Mouse (Mus musculus) testis, adult 2 months (tissue): ENCODE data around the gene Gm49387. TPM values are rescaled to one million over a fixed set of nuclear protein-coding genes. Genes with fewer than 3 reads are reported as not detected.
A peak's percentile ranks its signal among the peaks of the same experiment; 100 is the strongest.
"Not testable (repeated sequence)": the region's sequence is repeated elsewhere in the genome, so short reads cannot be mapped to it uniquely, and the experiment has no call there.

ENCODE experiments used
- H3K27ac ChIP-seq: fragments of 200-500 bp; 2 replicates; pipeline ENCODE4 v1.5.1; 2012; ENCODE audit warnings: low read depth, low read length; ENCODE audit not compliant: control insufficient read depth, insufficient read depth
- H3K27me3 ChIP-seq: fragments of 200-500 bp; 2 replicates; pipeline ENCODE4 v1.6.1; 2012; ENCODE audit warnings: mild to moderate bottlenecking, low read length, moderate library complexity; ENCODE audit not compliant: control insufficient read depth, insufficient read depth
- H3K36me3 ChIP-seq: fragments of 200-500 bp; 2 replicates; pipeline ENCODE4 v1.6.1; 2012; ENCODE audit warnings: mild to moderate bottlenecking, low read length; ENCODE audit not compliant: control insufficient read depth, insufficient read depth
- H3K4me1 ChIP-seq: fragments of 200-500 bp; 2 replicates; pipeline ENCODE4 v1.6.1; 2012; ENCODE audit warnings: low read length; ENCODE audit not compliant: control insufficient read depth, insufficient read depth
- H3K4me3 ChIP-seq: fragments of 200-500 bp; 2 replicates; pipeline ENCODE4 v1.5.1; 2012; ENCODE audit warnings: low read depth, mild to moderate bottlenecking, low read length, moderate library complexity, mixed read lengths; ENCODE audit not compliant: control insufficient read depth
- CTCF ChIP-seq: fragments of 200-500 bp; IDR thresholded peaks from 2 replicates; pipeline ENCODE4 v1.5.1; 2012; ENCODE audit warnings: low read depth, mild to moderate bottlenecking, inconsistent platforms, low read length, moderate library complexity; ENCODE audit not compliant: control insufficient read depth, insufficient read depth, insufficient replicate concordance
- POLR2A ChIP-seq: fragments of 200-500 bp; IDR thresholded peaks from 2 replicates; pipeline ENCODE4 v1.6.1; 2012; ENCODE audit warnings: low read depth, mild to moderate bottlenecking, inconsistent platforms, low read length, moderate library complexity; ENCODE audit not compliant: control insufficient read depth
- polyA plus RNA-seq: library from polyadenylated mRNA; depleted of rRNA; stranded (reverse); fragments of >200 nt; gene quantifications from 2 replicates; pipeline ENCODE4 v1.2.3, GENCODE M21; 2012

Gene Gm49387
- polyA plus RNA-seq, 1 experiment: 1.2 TPM

GRCm38 (mm10) chr14:31617204-31617603, 23.5 kb downstream of the Gm49387 start:
- no peaks in the 10 kb centered on the region for H3K36me3 ChIP-seq
- H3K4me3 ChIP-seq: no peak overlapping the region
- no peak for TF ChIP-seq POLR2A
- TF ChIP-seq CTCF: no peak
- no peaks in the 10 kb centered on the region for H3K27me3 ChIP-seq
- no peak overlapping the region for H3K27ac ChIP-seq
- H3K4me1 ChIP-seq: no peaks in the 10 kb centered on the region

GRCm38 (mm10) chr14:31613671-31614070, 27.0 kb downstream of the Gm49387 start:
- no peak for TF ChIP-seq POLR2A
- TF ChIP-seq CTCF: no peak
- H3K27ac ChIP-seq: no peak overlapping the region
- H3K27me3 ChIP-seq: no peaks in the 10 kb centered on the region
- no peaks in the 10 kb centered on the region for H3K4me1 ChIP-seq
- peak overlapping the region; percentile 11; the same call in 1 of the 2 replicates for H3K4me3 ChIP-seq
- H3K36me3 ChIP-seq: no peaks in the 10 kb centered on the region

GRCm38 (mm10) chr14:31611986-31612385, 28.7 kb downstream of the Gm49387 start:
- Histone ChIP-seq H3K4me3 (no peak overlapping the region), H3K27me3 (no peaks in the 10 kb centered on the region), H3K36me3 (no peaks in the 10 kb centered on the region), H3K4me1 (no peaks in the 10 kb centered on the region), H3K27ac (no peak overlapping the region)
- TF ChIP-seq POLR2A: no peak
- peak; percentile 27; the same call in 1 of the 2 replicates for TF ChIP-seq CTCF

- Histone ChIP-seq H3K4me3 (no peak overlapping the region), H3K27ac (no peak overlapping the region), H3K4me1 (no peaks in the 10 kb centered on the region), H3K27me3 (no peaks in the 10 kb centered on the region), H3K36me3 (no peaks in the 10 kb centered on the region)
- TF ChIP-seq POLR2A (no peak), CTCF (no peak)
Measured at GRCm38 (mm10) chr14:31605514-31605913, 35.2 kb downstream of the Gm49387 start.

GRCm38 (mm10) chr14:31604916-31605315, 35.8 kb downstream of the Gm49387 start:
- Histone ChIP-seq H3K27ac (no peak overlapping the region), H3K36me3 (no peaks in the 10 kb centered on the region), H3K4me1 (no peaks in the 10 kb centered on the region), H3K4me3 (no peak overlapping the region), H3K27me3 (no peaks in the 10 kb centered on the region)
- TF ChIP-seq CTCF: no peak
- no peak for TF ChIP-seq POLR2A

GRCm38 (mm10) chr14:31602616-31602979, 38.1 kb downstream of the Gm49387 start:
- H3K4me3 ChIP-seq, H3K27ac ChIP-seq, H3K4me1 ChIP-seq, H3K36me3 ChIP-seq, H3K27me3 ChIP-seq: not testable (repeated sequence)

GRCm38 (mm10) chr14:31601908-31602615, 38.6 kb downstream of the Gm49387 start:
- no peak for TF ChIP-seq POLR2A
- no peak for TF ChIP-seq CTCF
- Histone ChIP-seq H3K36me3 (no peaks in the 10 kb centered on the region), H3K4me1 (no peaks in the 10 kb centered on the region), H3K27ac (no peak overlapping the region), H3K27me3 (no peaks in the 10 kb centered on the region), H3K4me3 (no peak overlapping the region)

GRCm38 (mm10) chr14:31597446-31597845, 43.2 kb downstream of the Gm49387 start:
- H3K27ac ChIP-seq: no peak overlapping the region
- TF ChIP-seq CTCF: no peak
- no peak for TF ChIP-seq POLR2A
- no peaks in the 10 kb centered on the region for H3K27me3 ChIP-seq
- H3K4me3 ChIP-seq: no peak overlapping the region
- no peaks in the 10 kb centered on the region for H3K4me1 ChIP-seq
- H3K36me3 ChIP-seq: no peaks in the 10 kb centered on the region
